Mouse (Mus musculus) cerebellum, adult 11 months (tissue): ENCODE results near the gene Mib2.
A peak's percentile ranks its signal among the peaks of the same experiment; 100 is the strongest.
"Not testable (repeated sequence)": the region's sequence is repeated elsewhere in the genome, so short reads cannot be mapped to it uniquely, and the experiment has no call there.

Experiments
- DNase-seq: peaks from one replicate; pipeline ENCODE4 v3.0.0; 2022

Gene Mib2

GRCm38 (mm10) chr4:155669598-155670075 lies 639 bp upstream of the Mib2 start:
- DNase-seq = no peak

GRCm38 (mm10) chr4:155666903-155667302 lies 2.1 kb downstream of the Mib2 start:
- DNase-seq = no peak

DNA sequence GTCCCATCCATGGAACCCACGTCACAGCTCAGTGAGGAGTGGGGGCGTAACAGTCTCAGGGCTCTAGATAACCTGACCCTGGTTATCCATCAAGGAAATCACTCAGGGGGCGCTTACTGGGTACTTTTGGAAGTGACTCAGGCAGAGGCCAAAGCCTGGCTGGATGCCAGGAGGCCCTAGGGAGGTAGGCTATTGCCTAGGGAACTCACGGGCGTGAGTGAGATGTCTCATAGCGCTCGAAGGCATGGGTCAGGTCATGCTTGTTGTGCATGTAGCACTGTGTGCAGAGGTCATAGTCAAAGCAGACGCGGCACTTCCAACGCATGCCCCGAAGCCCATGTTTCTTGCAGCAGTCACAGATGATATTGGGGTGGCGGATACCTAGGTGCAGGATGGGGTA lies 8.4 kb downstream of the Mib2 start:
- DNase-seq = no peak

- no peak for DNase-seq
Measured at GRCm38 (mm10) chr4:155658961-155659360, 10.0 kb downstream of the Mib2 start.

DNA sequence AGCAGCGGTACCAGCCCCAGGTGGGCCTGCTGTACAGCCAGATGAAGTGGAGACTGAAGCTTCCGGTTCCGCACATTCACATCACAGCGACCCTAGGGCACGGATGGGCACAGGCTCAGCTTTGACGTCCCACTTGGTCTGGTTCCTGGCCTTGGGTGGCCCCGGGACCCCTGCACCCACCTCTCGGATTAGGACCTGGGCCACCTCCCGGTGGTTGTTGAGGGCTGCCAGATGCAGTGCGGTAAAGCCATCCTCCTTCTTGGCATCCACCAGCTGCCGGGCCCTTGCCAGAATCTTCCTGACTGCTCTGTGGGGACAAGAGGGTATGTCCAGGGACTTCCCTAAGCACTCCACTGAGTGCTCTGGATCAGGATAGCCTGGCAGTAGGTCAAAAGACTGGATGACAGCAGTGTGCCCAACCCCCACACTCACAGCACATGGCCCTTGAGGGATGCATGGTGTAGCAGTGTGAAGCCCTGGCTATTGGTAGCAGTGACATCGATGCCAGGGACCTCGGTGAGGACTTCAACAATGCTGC lies 12.7 kb downstream of the Mib2 start:
- DNase-seq = peak; percentile 44

DNA sequence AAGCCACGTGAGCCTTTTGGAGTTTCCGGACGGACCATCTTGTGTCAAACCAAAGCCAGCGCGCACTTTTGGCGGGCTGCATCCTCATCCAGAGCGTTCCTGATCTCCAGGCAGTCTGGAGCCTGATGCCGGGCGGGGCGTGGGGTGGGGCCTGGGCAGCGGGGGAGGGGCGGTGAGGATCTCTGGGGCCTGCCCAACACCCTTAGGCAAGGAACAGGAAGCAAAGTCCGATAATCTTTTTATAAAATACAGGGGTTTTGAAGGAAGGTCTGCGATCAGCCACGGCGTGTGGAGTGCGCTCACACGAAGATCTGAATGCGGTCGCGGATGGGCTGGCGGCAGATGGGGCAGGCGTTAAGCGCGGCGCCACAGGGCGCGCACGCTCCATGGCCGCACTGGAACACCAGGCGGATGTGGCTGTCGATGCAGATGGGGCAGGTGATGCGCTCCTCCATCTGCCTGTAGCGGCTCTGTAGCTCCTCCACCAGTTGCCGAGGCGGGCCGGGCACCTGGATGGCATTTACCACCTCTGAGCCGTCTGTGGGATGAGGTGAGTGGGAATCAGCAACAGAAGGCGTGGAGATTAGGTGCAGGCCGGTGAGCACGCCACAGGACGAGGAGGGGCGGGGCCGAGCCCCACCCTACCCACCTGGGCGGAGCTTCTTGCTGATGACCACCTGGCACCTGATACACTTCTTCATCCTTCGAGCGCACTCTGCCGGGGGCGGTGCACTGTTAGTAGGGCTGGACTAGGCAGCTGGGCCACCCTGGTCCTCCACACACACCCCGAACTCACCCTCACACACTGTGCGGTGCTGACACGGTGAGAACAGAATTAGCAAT lies 14.3 kb downstream of the Mib2 start:
- peak; percentile 76 for DNase-seq

DNA sequence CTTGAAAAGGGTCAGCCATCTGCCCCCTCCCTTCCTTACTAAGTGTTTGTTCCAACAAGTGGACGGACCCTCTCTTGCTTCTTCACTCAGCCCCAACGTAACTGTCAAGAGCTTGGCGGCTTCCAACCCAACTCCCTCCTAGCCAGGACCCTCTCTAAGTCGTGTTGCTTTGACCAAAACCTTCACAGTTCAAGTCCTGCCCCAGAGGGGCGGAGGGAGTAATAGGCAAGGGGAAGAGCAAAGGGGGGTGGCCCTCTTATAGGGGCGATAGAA lies 14.9 kb downstream of the Mib2 start:
- DNase-seq = peak; percentile 37

DNA sequence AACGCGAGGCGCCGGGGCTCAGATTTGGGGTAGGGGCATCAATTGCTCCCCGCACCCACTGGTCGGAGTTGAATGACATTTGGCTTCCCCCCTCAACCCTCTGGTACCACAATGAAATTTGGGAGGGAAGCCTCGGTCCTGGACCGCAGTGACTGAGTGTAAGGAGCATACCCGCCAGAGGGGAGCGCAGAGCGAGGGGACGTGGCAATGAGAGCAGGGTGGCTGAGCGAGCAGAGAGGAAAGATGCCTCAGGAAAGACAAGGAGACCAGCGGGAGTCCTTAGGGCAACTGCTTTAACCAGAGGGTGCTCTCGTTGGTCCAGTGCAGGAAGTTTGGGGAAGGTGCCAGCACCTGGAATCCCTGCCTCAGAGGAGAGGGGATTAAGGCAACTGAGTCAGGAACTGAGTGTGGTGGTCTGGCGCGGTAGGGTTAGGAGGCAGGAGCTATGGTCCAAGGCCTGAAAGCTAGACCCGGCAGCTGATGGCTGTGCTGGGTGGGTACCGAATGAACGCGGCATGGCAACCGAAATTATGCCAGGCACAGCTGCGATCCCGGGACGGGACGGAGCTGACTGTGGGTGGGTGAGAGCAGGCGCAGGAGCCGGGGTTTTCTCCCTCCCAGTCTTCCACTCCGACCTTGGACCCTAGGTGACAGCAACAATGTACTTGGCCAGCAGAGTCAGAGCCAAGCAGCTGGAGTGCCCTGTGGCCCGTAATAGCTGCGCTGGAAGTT lies 15.4 kb downstream of the Mib2 start:
- peak; percentile 63 for DNase-seq

DNA sequence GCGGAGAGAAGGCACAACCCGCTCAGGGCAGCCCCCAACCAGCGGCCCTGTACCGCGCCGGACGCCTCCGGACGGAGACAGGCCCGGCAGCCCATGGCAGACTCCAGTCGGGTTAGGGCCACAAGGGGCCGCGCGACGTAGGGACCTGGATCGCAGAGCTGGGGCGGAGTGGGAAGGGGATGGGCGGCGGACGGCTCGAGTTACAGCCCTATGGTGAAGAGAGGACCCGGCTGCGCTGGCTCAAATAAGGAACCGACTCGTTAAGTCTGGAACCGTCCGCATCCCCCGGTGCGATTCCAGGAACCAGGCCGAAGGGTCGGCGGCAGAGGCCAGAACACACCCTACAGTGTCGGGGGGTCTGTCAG lies 15.9 kb downstream of the Mib2 start, which contains the start of gene Mmp23:
Gene Mmp23, minus strand, starts transcription at position 299 of the 365 bp plus-strand sequence.
- peak; percentile 60 for DNase-seq

- peak; percentile 43 for DNase-seq
Measured at GRCm38 (mm10) chr4:155652283-155653085, 16.5 kb downstream of the Mib2 start.

- DNase-seq = no peak
Measured at GRCm38 (mm10) chr4:155651553-155652269, 17.3 kb downstream of the Mib2 start.

GRCm38 (mm10) chr4:155649355-155649754 lies 19.6 kb downstream of the Mib2 start:
- no peak for DNase-seq

DNA sequence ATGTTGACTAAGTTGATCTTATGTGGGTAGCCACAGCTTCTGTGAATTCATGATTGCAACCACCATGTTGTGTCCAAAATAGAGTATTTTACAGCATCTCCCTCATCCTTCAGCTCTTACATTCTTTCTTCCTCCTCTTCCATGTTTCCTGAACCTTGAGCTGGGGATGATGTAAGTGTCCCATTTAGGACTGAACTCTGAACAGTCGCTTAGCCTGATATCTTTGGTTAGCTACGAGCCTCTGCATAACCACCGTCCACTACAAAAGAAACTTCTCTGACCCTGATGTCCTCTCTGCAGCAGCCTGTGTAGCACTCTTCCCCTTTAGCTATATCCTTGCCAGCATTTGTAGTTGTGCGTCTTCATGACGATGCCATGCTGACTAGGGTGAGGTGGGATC lies 23.3 kb downstream of the Mib2 start:
- no peak for DNase-seq

- DNase-seq = not testable (repeated sequence)
Measured at GRCm38 (mm10) chr4:155645308-155645707, 23.7 kb downstream of the Mib2 start, which contains the start of gene Gm10563. Gene Gm10563 (minus strand): TSS chr4:155645408.

DNA sequence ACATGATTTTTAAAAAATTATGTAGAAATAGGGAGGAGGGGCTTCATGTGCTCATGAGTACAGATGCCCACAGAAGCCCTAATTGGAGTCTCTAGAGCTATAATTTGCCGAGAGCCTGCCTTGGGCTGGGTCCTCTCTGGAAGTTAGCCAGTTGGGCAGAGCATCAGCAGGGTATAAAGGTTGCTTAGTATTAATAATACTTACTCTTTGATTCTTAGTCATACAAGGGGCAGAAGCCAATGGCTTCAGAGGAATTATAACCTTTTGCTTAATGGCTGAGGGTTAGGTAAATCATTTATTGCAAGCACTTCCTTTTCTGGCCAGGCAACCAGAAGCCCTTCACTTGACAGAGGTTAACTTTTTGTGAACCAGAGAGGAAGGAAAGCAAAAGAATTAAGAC lies 25.5 kb downstream of the Mib2 start:
- no peak for DNase-seq

GRCm38 (mm10) chr4:155635766-155636499 lies 33.1 kb downstream of the Mib2 start:
- DNase-seq = no peak

DNA sequence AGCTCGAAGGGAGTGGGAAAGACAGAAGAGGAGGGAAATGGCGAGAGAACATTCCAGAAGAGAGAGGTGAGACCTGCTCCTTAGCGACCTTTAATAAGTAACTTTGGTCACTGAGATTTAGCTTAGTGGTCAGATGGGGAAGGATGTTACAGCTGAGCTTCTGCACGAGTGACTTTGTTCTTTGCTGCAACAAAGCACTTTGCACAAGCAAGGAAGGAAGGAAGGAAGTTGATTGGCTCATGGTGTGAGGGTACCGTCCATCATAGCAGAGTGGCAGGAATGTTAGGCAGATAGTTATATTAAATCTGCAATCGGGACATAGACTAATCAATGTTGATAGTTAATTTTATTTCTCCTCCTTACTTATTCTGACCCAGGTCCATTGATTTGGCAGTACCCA lies 38.7 kb downstream of the Mib2 start:
- DNase-seq = no peak

DNA sequence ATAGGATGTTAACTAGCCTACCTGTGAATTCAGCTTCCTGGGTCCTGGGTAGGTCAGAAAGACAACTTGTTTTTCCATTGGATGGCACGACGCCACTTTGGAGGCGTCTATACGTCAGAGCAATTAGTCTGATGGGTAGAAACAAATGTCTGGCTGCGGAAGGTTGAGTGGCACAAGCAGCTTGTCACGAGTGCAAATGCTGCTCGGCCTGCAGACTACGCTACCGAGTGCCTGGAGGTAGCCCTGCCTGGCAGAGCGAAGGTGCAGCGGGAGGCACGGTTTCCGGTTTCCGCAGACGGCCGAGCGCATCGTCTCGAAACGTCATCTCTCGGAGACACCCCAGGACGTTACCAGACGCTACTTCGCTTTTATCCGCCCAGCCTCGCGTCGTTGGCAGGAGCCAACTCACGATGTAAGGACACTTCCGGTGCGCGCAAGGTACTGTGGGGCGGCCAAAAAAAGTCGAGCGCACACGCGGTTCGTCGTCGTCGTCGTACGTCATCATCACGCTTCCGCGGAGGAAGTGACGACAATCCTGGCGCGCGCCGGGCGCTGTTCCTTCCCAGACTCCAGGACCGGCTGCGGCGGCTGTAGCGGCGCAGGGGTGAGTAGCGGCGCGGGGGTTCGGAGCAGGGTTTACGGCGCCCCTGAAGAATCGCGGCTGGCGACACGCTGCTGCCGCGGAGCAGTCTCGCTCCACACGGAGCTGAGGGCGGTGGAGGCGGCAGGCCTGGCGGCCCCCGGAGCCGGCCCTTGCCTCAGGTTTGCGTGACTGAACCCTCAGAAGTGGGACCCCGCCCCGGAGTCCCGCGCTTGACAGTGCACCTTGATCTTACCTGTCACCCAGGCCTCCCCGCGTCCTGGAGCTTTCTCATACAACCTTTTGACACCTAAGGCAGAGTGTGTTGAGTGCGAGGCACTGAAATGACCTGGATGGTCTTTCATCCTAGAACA lies 44.4 kb downstream of the Mib2 start, which contains the start of gene Cdk11b:
Gene Cdk11b, plus strand, starts transcription at position 517 of the 954 bp plus-strand sequence.
- DNase-seq = peak; percentile 95

DNA sequence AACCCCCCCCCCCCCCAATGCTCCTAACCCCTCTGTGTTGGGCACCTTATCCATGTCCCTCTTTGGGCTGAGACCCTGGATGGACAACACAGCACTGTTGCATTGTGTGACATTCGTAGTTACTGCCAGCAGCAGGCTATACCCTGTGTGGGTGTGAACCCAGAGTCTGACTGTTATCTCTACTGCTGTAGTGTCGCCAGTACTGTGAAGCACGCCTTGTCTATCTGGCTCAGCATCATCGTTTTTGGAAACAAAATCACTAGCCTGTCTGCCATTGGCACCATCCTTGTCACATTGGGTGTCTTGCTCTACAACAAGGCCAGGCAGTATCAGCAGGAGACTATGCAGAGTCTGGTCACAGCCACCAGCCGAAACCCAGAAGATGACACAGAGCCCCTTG lies 50.7 kb downstream of the Mib2 start:
- no peak for DNase-seq

DNA sequence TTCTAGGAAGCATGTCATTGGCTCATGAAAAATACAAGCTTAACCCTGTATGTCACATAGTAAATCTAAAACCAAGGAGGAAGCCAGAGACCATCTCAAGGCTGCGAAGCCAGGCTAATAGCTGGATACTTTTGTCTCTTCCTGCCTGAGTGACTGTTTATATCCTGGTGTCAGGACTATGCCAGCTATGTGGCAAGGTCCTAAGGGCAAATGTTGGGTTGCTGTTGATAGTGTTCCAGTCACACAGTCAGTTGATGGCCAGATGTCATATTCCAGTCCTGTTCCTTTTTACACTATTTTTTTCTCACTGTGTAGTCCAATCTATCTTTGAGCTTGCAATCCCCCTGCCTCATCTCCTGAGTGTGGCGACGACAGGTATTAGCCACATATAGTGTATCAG lies 55.7 kb downstream of the Mib2 start:
- DNase-seq = no peak
